8 mouse cellular contexts compared by ENCODE assay signal in genomic region chr13:100123970-100124369, GRCm38 (mm10). TPM values are rescaled to one million over a fixed set of nuclear protein-coding genes. Genes with fewer than 3 reads are reported as not detected.
DNase-seq lines count a peak whose midpoint lies in the region; ATAC-seq and TF ChIP-seq lines count a peak whose summit lies in the region.

No protein-coding gene starts in this region.

- H3K79me2 ChIP-seq in myocyte (ENCODE audit: control insufficient read depth, insufficient read depth): peaks cover 19% of the 10 kb centered on the region

- H3ac ChIP-seq in myocyte (ENCODE audit: control insufficient read depth, insufficient read length): no peak overlapping the region

- H3K9me3 ChIP-seq in kidney, postnatal 0 days (replicated peaks; ENCODE audit: low read length): no peaks in the 10 kb centered on the region
- no peaks in the 10 kb centered on the region for H3K9me3 ChIP-seq in embryonic facial prominence, embryonic 14.5 days (ENCODE audit: control insufficient read depth, low read length)
- H3K9me3 ChIP-seq in intestine, embryonic 15.5 days: no peaks in the 10 kb centered on the region

- H3K4me3 ChIP-seq in kidney, postnatal 0 days (replicated peaks; ENCODE audit: low read depth, low read length): peak overlapping the region; percentile 96
- H3K4me3 ChIP-seq in kidney, adult 2 months (ENCODE audit: insufficient read depth, low read depth, low read length): no peak overlapping the region
- H3K4me3 ChIP-seq in embryonic facial prominence, embryonic 14.5 days (ENCODE audit: low read depth, low read length): peak overlapping the region; percentile 93
- H3K4me3 ChIP-seq in intestine, embryonic 15.5 days (replicated peaks): peak overlapping the region; percentile 93; the same call in 1 of the 2 replicates
- peak overlapping the region; percentile 86 for H3K4me3 ChIP-seq in myocyte

- TF ChIP-seq CTCF in kidney, postnatal 0 days (IDR thresholded peaks at IDR 0.05; ENCODE audit: low read depth): no peak
- TF ChIP-seq CTCF in kidney, adult 2 months (conservative IDR thresholded peaks at IDR 0.05; ENCODE audit: insufficient read depth, insufficient read length, low read depth, low read length): no peak

- DNase-seq in kidney, postnatal 0 days (ENCODE audit: low spot score): no peak
- no peak for DNase-seq in kidney, adult 2 months
- no peak for DNase-seq in embryonic facial prominence, embryonic 14.5 days (ENCODE audit: low spot score)
- no peak for DNase-seq in kidney, postnatal 36 days
- DNase-seq in kidney, postnatal 14 days: no peak
- DNase-seq in MN1 (ENCODE audit: low spot score): no peak

- ATAC-seq in kidney, postnatal 0 days (replicated peaks; ENCODE audit: low FRiP score, low read depth): no peak
- ATAC-seq in embryonic facial prominence, embryonic 14.5 days (ENCODE audit: low read depth): no peak
- peak; percentile 34; the same call in 1 of the 2 replicates for ATAC-seq in intestine, embryonic 15.5 days

- no peak for TF ChIP-seq POLR2A in kidney, adult 2 months (IDR thresholded peaks at IDR 0.05; ENCODE audit: low read depth, low read length)
- no peak for TF ChIP-seq POLR2A in myocyte (IDR thresholded peaks at IDR 0.05; ENCODE audit: insufficient read length, low read depth)

- H3K9ac ChIP-seq in kidney, postnatal 0 days (ENCODE audit: low read depth, low read length): peak overlapping the region; percentile 87; the same call in 1 of the 2 replicates
- peak overlapping the region; percentile 91; the same call in 1 of the 2 replicates for H3K9ac ChIP-seq in embryonic facial prominence, embryonic 14.5 days (ENCODE audit: low read depth, low read length)
- H3K9ac ChIP-seq in intestine, embryonic 15.5 days: no peak overlapping the region

- 82% methylated on average over 3 of the region's 3 CpGs for WGBS in kidney, postnatal 0 days
- 92% methylated on average over 3 of the region's 3 CpGs for WGBS in kidney, adult 2 months
- WGBS in embryonic facial prominence, embryonic 14.5 days: 90% methylated on average over 3 of the region's 3 CpGs
- 83% methylated on average over 3 of the region's 3 CpGs for WGBS in intestine, embryonic 15.5 days

- peaks cover 10% of the 10 kb centered on the region for H3K4me1 ChIP-seq in kidney, postnatal 0 days (replicated peaks; ENCODE audit: insufficient read depth, low read length)
- H3K4me1 ChIP-seq in kidney, adult 2 months (ENCODE audit: control insufficient read depth, insufficient read depth, low read length): no peaks in the 10 kb centered on the region; the same call in 1 of the 2 replicates
- H3K4me1 ChIP-seq in embryonic facial prominence, embryonic 14.5 days (ENCODE audit: control insufficient read depth, insufficient read depth, low read length): peaks cover 8% of the 10 kb centered on the region
- H3K4me1 ChIP-seq in intestine, embryonic 15.5 days (replicated peaks): peaks cover 9% of the 10 kb centered on the region

- H3K36me3 ChIP-seq in kidney, postnatal 0 days (ENCODE audit: insufficient read depth, low read length): peaks cover 12% of the 10 kb centered on the region
- peaks cover 2% of the 10 kb centered on the region for H3K36me3 ChIP-seq in kidney, adult 2 months (ENCODE audit: control insufficient read depth, insufficient read depth, low read length)
- H3K36me3 ChIP-seq in embryonic facial prominence, embryonic 14.5 days (ENCODE audit: control insufficient read depth, insufficient read depth, low read length): peaks cover 23% of the 10 kb centered on the region
- H3K36me3 ChIP-seq in intestine, embryonic 15.5 days: peaks cover 9% of the 10 kb centered on the region; the same call in 1 of the 2 replicates
- H3K36me3 ChIP-seq in myocyte (ENCODE audit: control insufficient read depth, insufficient read depth): peaks cover 15% of the 10 kb centered on the region

- peak overlapping the region; percentile 73 for H3K4me2 ChIP-seq in kidney, postnatal 0 days (ENCODE audit: low read length)
- peak overlapping the region; percentile 90 for H3K4me2 ChIP-seq in embryonic facial prominence, embryonic 14.5 days (ENCODE audit: low read depth, low read length)
- peak overlapping the region; percentile 76 for H3K4me2 ChIP-seq in intestine, embryonic 15.5 days (replicated peaks)
- peak overlapping the region; percentile 99 for H3K4me2 ChIP-seq in myocyte (ENCODE audit: low read depth)

- no peaks in the 10 kb centered on the region for H3K27me3 ChIP-seq in kidney, postnatal 0 days (ENCODE audit: insufficient read depth, low read length)
- no peaks in the 10 kb centered on the region for H3K27me3 ChIP-seq in kidney, adult 2 months (replicated peaks; ENCODE audit: control insufficient read depth, insufficient read depth, low read length)
- H3K27me3 ChIP-seq in embryonic facial prominence, embryonic 14.5 days (replicated peaks; ENCODE audit: control insufficient read depth, insufficient read depth, low read length): no peaks in the 10 kb centered on the region
- no peaks in the 10 kb centered on the region for H3K27me3 ChIP-seq in intestine, embryonic 15.5 days (replicated peaks)
- no peaks in the 10 kb centered on the region for H3K27me3 ChIP-seq in myocyte (ENCODE audit: control insufficient read depth, insufficient read depth, insufficient read length)

- no peak overlapping the region for H3K27ac ChIP-seq in kidney, postnatal 0 days
- H3K27ac ChIP-seq in kidney, adult 2 months (ENCODE audit: insufficient read depth, low read depth, low read length): no peak overlapping the region
- H3K27ac ChIP-seq in embryonic facial prominence, embryonic 14.5 days (replicated peaks; ENCODE audit: low read depth, low read length): no peak overlapping the region
- no peak overlapping the region for H3K27ac ChIP-seq in intestine, embryonic 15.5 days

TF ChIP-seq in myocyte, 11 proteins besides CTCF, POLR2A, EP300 and RAD21:
- TF ChIP-seq SRF (IDR thresholded peaks at IDR 0.05; ENCODE audit: control insufficient read depth, insufficient read length, low read depth) (no peak), MYOG (IDR thresholded peaks at IDR 0.05; ENCODE audit: control insufficient read depth in 1 of 3, insufficient read depth in 1 of 3, insufficient read length in 2 of 3, low read depth in 2 of 3) (no peak), USF1 (IDR thresholded peaks at IDR 0.05; ENCODE audit: low read depth) (no peak), POLR2AphosphoS2 (IDR thresholded peaks at IDR 0.05; ENCODE audit: insufficient read length, low read depth) (no peak), REST (IDR thresholded peaks at IDR 0.05; ENCODE audit: insufficient read depth, insufficient read length) (no peak), TCF12 (IDR thresholded peaks at IDR 0.05; ENCODE audit: insufficient read depth, poor library complexity, severe bottlenecking) (no peak), TCF3 (IDR thresholded peaks at IDR 0.05; ENCODE audit: insufficient read length, low read depth) (no peak), E2F4 (IDR thresholded peaks at IDR 0.05; ENCODE audit: insufficient read depth) (no peak)
TF ChIP-seq in myocyte: peak in this region for 0.

RNA-seq across cellular contexts. Expression of gene Smn1, which starts 0.7 kb away (rescaled TPM):
- 44.1 and 44.8 TPM in 2 replicates for polyA plus RNA-seq in kidney, postnatal 0 days (2015; fragmentation: Nextera tagmentation; extraction: Ambion mirVana)
- 10.7 and 14.3 TPM in 2 replicates for polyA plus RNA-seq in kidney, adult 2 months (2012; rRNA removed)
- polyA plus RNA-seq in embryonic facial prominence, embryonic 14.5 days (2014; fragmentation: Nextera tagmentation; extraction: Ambion mirVana): 43.0 and 50.9 TPM in 2 replicates
- 45.1 and 49.1 TPM in 2 replicates for polyA plus RNA-seq in intestine, embryonic 15.5 days (2015; fragmentation: Nextera tagmentation; extraction: Ambion mirVana)
- 39.5 TPM for polyA plus RNA-seq in myocyte (2012; fragmentation: generic; extraction: Trizol)

RNA-seq across cellular contexts. Expression of gene Serf1, which starts 16.2 kb away (rescaled TPM):
- 198 and 216 TPM in 2 replicates for polyA plus RNA-seq in kidney, postnatal 0 days (2015; fragmentation: Nextera tagmentation; extraction: Ambion mirVana)
- polyA plus RNA-seq in kidney, adult 2 months (2012; rRNA removed): 8.3 and 11.5 TPM in 2 replicates
- 161 and 172 TPM in 2 replicates for polyA plus RNA-seq in embryonic facial prominence, embryonic 14.5 days (2014; fragmentation: Nextera tagmentation; extraction: Ambion mirVana)
- polyA plus RNA-seq in intestine, embryonic 15.5 days (2015; fragmentation: Nextera tagmentation; extraction: Ambion mirVana): 136 and 168 TPM in 2 replicates
- polyA plus RNA-seq in myocyte (2012; fragmentation: generic; extraction: Trizol): 34.0 TPM

RNA-seq across cellular contexts. Expression of gene Bdp1, which starts 20.1 kb away (rescaled TPM):
- 21.6 and 21.8 TPM in 2 replicates for polyA plus RNA-seq in kidney, postnatal 0 days (2015; fragmentation: Nextera tagmentation; extraction: Ambion mirVana)
- 1.6 and 2.2 TPM in 2 replicates for polyA plus RNA-seq in kidney, adult 2 months (2012; rRNA removed)
- 22.6 and 23.2 TPM in 2 replicates for polyA plus RNA-seq in embryonic facial prominence, embryonic 14.5 days (2014; fragmentation: Nextera tagmentation; extraction: Ambion mirVana)
- polyA plus RNA-seq in intestine, embryonic 15.5 days (2015; fragmentation: Nextera tagmentation; extraction: Ambion mirVana): 28.8 and 36.7 TPM in 2 replicates
- 2.4 TPM for polyA plus RNA-seq in myocyte (2012; fragmentation: generic; extraction: Trizol)
